Mouse (Mus musculus) adrenal gland, postnatal 4 days (tissue): Measurements from ENCODE around the gene Dapl1. TPM values are rescaled to one million over a fixed set of nuclear protein-coding genes. Genes with fewer than 3 reads are reported as not detected.
A peak's percentile ranks its signal among the peaks of the same experiment; 100 is the strongest.

Experiments used
- DNase-seq, 2 experiments: peaks; one replicate each; pipeline ENCODE4 v3.0.0; 2021 to 2022; ENCODE audit warnings: low spot score in 2 of 2, mixed read lengths in 2 of 2
- long read RNA-seq, 2 experiments: library from polyadenylated mRNA; stranded (forward); transcript quantifications; one replicate each; pipeline ENCODE4 v2.0.0; 2021
- total RNA-seq, 2 experiments: library from RNA; stranded (reverse); gene quantifications; 2 replicates each; pipeline ENCODE4 v1.2.3; 2021

The Dapl1 gene
- not detected for total RNA-seq
- long read RNA-seq, experiment 1: 0 reads
- long read RNA-seq, experiment 2, partial matches to known transcripts: 0 of 1 reads
- long read RNA-seq, experiment 2, other reads (novel, unspliced or antisense): 0 of 1 reads

- no peak for DNase-seq
Observed at GRCm38 (mm10) chr2:59484438-59484837, at the start of gene Dapl1. Gene Dapl1, plus strand, starts transcription at chr2:59484653.

GRCm38 (mm10) chr2:59434820-59435219 lies 49.6 kb upstream of the Dapl1 start:
- DNase-seq: no peak

GRCm38 (mm10) chr2:59437684-59438393 lies 46.6 kb upstream of the Dapl1 start:
- DNase-seq: peak; percentile 60 to 77

GRCm38 (mm10) chr2:59438479-59438935 lies 45.9 kb upstream of the Dapl1 start:
- peak in 1 of 2 experiments; percentile 47 for DNase-seq

GRCm38 (mm10) chr2:59439824-59440223 lies 44.6 kb upstream of the Dapl1 start:
- no peak for DNase-seq

- peak; percentile 32 to 49 for DNase-seq
Observed at GRCm38 (mm10) chr2:59440481-59440880, 44.0 kb upstream of the Dapl1 start.

GRCm38 (mm10) chr2:59441681-59442080 lies 42.8 kb upstream of the Dapl1 start:
- DNase-seq: no peak

- DNase-seq: no peak
Observed at GRCm38 (mm10) chr2:59446671-59447070, 37.8 kb upstream of the Dapl1 start.

- no peak for DNase-seq
Observed at GRCm38 (mm10) chr2:59447712-59448111, 36.7 kb upstream of the Dapl1 start.

- no peak for DNase-seq
Observed at GRCm38 (mm10) chr2:59448516-59448915, 35.9 kb upstream of the Dapl1 start.

- DNase-seq: no peak
Observed at GRCm38 (mm10) chr2:59448921-59449320, 35.5 kb upstream of the Dapl1 start.

- no peak for DNase-seq
Observed at GRCm38 (mm10) chr2:59451675-59452074, 32.8 kb upstream of the Dapl1 start.

- no peak for DNase-seq
Observed at GRCm38 (mm10) chr2:59452102-59452501, 32.4 kb upstream of the Dapl1 start.

GRCm38 (mm10) chr2:59462086-59462485 lies 22.4 kb upstream of the Dapl1 start:
- no peak for DNase-seq

- DNase-seq: no peak
Observed at GRCm38 (mm10) chr2:59463428-59464182, 20.8 kb upstream of the Dapl1 start.

GRCm38 (mm10) chr2:59465671-59466070 lies 18.8 kb upstream of the Dapl1 start:
- DNase-seq: no peak

GRCm38 (mm10) chr2:59466358-59466757 lies 18.1 kb upstream of the Dapl1 start:
- DNase-seq: no peak

- no peak for DNase-seq
Observed at GRCm38 (mm10) chr2:59467085-59467484, 17.4 kb upstream of the Dapl1 start.

- no peak for DNase-seq
Observed at GRCm38 (mm10) chr2:59467976-59468375, 16.5 kb upstream of the Dapl1 start.

GRCm38 (mm10) chr2:59469590-59470245 lies 14.7 kb upstream of the Dapl1 start:
- DNase-seq: no peak

- no peak for DNase-seq
Observed at GRCm38 (mm10) chr2:59470326-59471031, 14.0 kb upstream of the Dapl1 start.
